Mouse (Mus musculus) layer of hippocampus, postnatal 25 days (tissue): ENCODE results near the gene Xylt1. TPM values are rescaled to one million over a fixed set of nuclear protein-coding genes. Genes with fewer than 3 reads are reported as not detected.

Experiments used
- DNase-seq, 2 experiments: peaks; one replicate each; pipeline ENCODE4 v3.0.0; 2022; ENCODE audit warnings: mixed read lengths in 2 of 2, low spot score in 1 of 2; ENCODE audit errors: extremely low spot score in 1 of 2
- total RNA-seq, 2 experiments: library from RNA; stranded (reverse); gene quantifications; 2 replicates each; pipeline ENCODE4 v1.2.3; 2021

Gene Xylt1
- total RNA-seq, 2 experiments from 2014 or later = 43.1 to 56.9 TPM

DNA sequence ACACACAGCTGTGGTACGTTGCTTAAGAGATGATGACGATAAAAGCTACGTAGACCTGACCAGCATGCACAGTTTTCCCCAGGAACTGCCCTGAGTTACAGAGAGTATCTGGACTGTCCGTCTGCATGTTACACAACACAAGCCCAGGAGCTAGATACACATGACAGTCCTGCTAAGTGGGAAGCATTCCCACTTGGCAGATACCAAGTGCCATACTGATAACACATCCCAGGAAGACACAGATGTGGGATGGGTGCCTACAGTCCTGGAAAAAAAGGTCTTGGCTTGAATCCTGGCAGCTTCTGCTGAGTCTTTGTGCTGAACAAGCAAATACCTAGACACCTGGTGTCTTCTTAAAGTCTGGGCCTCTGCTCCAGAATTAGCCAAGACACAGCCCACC is 278.0 kb downstream of the Xylt1 start:
- no peak for DNase-seq

- no peak for DNase-seq
Observed at GRCm38 (mm10) chr7:117667286-117667685, 286.5 kb downstream of the Xylt1 start.

DNA sequence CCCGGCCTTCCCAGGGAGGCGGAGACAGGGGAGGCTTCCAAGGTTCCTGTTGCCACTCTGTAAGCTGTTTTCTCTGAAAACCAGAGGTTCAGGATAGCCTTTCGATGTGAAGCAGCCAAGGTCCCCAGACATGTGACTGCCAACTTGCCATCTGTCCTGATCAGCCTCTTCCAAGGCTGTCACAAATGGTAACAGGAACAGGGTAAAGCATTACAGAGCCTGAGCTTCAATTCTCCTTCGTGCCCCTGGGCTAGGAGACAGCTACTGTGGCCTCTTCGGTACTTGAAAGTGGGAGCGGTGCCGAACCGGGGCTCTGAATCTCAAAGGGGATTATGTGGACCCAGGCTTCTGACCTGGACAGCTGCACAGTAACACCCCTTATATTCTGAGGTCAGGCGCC is 287.4 kb downstream of the Xylt1 start:
- no peak for DNase-seq

DNA sequence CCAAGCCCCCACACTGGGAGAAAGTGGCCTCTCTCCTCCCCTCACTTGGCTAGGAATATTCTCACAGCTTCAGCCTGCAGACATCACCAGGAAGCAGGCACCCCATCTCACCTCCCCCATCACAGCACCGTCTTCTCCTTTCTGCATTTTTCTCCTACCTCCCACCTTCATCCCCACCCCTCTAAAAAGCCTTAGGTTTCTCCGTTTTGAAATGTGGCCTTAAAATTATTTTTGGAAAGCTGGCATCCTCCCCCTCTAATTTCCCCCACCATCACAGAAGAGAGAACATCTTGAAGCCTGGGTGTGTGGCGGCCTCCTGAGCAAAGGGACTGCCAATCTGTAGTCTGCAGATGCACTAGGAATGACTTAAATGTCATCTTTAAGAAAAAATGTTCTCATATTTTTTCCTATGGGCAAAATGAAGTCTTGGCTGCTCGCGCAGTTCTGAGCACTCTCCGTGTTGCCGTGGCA is 291.4 kb downstream of the Xylt1 start:
- no peak for DNase-seq

DNA sequence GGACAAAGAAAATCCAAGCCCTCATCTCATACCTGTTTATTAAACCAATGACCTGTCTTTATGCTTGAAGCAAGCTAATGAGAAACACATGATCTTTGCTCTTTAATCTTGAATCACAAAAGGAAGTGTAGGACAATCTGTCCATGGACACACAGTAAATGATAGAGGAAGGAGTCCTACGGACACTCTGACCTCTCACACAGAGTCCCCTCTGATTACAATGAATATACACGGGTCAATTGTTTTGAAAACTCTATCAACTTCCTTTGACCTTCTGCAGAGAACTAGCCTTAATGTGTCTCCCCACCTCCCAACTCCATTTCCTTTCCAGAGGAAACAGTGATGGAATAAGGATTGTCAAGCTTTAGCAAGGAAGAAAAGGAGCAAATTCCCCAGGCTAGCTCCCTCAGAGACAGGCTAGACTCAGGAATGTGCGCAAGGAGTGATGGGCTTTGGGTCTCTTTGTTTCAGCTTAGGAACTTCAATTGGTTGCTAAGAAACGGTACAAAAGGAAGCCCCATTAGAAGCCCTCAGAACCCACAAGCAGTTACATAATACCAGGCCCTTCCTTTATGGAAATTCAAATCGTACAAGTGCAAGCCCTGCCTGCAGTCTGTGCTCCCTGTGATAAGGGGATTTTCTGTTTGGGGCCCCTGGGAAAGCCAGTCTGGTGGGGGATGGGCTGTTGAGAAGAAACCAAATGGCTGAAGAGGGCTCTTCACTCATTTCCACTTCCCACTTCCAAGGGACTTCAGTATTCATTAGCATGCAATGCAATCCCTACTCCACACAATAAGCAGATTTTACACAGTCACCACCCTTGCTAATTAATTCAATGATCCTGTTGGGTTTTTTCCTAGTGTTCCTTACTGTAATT is 305.6 kb downstream of the Xylt1 start:
- no peak for DNase-seq

GRCm38 (mm10) chr7:117686997-117687302 is 306.2 kb downstream of the Xylt1 start:
- no peak for DNase-seq

DNA sequence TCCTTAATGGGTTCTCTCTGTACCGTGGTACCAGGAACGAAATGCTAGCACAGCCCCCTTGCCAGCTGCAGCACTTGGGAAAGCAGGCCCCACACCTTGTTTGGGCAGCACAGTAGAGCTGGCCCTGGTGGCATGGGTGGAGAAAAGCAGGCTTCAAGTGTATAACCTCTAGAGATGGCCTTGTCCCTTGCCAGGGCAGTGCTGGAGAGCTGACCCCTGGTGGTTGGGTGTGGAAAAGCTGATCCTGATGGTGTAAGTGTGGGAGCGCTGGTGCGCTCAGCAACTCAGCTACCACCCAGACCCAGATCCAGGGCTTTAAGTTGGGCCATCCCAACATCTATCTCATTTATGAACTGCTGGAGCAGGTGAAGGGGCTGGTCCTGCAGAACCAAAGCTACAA is 314.8 kb downstream of the Xylt1 start:
- no peak for DNase-seq

DNA sequence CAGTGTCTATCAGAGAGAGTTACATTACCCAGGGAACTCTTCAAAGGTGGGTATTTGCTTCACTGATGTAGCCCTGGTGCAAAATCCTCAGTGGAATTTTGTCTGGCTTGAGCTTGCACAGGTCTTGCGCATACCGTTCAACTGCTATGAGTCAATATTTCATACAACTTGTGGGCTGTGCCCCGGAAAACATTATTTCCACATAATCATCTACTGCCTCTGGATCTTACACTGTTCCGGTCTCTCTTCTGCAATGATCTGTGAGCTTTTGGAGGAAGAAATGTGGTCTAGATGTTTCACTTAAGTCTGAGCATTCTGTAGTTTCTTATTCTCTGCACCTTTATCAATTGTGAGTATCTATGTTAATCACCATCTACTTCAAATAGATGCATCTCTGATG is 316.9 kb downstream of the Xylt1 start:
- DNase-seq = no peak

DNA sequence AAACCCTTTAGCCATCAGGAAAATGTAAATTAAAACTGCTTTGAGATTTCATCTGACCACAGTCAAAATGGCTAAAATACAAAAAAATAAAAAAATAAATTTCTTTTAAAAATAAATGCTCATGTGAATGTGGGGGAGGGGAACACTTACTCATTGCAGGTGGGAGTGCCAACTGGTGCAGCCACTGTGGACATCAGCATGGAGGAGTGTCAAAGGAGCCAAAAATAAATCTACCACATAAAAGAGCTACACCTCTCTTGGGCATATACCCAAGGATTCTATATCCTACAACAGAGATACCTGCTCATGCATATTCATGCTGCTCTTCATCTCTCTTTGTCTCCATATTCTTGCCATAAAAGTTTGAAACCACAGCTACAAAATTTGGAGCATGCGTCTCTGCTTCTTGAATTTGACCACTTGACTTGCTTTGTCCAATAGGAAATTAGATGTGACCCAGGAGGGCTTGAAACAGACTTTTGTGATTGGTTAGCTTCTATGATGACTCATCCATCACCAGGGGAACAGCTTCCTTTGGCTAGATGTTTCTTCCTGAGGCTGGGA is 317.9 kb downstream of the Xylt1 start:
- DNase-seq = no peak

DNA sequence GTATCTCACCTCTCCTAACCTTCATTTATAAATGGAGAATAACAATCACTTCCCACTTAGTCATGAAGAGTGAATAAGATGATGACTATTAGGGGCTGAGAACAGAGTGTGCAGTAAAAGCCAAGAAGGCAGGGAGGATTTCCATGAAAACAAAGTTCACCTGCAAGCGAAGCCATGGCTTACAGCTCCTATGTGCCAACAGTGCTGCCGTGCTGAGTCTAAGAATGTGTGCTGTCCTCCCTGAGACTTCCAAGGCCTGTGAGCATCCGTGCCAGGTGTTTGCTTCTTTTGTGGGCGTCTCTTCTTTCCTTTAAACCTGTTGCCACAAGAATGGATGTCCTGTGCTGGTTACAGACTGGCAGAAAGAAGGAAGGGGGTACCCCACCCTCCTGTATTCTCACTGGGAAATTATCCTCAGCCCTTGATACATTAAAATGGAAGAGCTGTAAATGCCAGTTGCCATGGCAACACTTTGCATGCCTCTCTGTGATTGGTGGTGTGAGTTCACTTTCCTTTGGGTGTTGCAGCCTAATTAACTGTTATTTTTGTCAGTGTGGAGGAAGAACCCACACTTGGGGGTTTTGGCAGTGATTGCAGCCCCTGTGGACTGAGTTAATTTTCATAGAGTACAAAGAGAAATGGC is 318.7 kb downstream of the Xylt1 start:
- DNase-seq = peak; percentile 32 to 39

DNA sequence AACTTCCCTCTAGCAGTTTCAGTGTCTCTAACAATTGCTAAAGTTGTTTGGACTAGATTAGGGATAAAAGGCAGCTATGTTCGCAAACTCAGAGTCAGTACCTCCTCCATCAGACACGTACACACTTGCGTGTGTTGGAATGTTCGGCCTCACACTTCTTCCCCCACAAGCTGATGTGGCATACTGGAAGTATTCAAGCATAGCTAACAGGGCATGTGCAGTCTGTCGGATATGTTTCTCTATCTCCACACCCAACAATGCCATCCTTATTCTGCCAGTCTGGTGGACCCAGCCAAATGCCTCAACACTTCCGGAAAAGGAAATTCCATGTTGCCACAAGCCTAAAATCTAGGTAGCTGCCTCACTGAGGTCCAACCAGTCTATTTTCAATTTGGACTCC is 319.3 kb downstream of the Xylt1 start:
- no peak for DNase-seq

DNA sequence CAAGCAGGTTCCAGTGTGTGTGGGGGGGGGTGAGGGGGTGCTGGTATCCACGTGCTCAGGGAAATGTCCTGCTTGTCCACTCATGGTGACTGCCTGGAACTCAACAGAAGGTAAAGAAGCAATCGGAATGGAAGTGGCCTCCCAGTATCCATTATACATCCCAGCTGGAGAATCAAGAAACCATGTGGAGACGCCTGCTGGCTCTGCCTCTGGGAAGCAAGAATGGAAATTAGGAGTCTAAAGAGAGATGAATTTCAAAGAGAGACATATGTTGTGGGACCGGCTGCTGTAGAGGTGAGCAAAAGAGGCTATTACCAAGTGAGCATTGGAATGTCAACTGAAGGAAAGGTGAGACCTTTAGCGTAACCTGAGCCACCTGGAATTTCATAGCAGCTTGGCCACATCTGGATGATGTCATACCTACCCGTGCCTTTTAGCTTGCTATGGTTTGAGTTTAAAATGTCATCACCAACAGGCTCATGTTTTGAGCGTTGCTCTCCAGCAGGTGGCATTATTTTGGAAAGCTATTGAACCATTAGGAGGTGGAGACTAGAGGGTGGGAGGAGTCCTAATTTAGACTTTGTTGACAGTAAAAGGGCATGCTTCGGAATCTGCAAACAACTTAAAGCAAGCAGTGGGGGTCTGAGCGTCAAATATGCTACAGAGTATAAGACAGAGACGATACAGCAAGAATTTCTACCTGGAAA is 329.3 kb downstream of the Xylt1 start:
- no peak for DNase-seq

GRCm38 (mm10) chr7:117716876-117717408 is 336.2 kb downstream of the Xylt1 start:
- DNase-seq = no peak

GRCm38 (mm10) chr7:117720426-117720825 is 339.6 kb downstream of the Xylt1 start:
- no peak for DNase-seq
